Mouse (Mus musculus) ovary, adult 2 months (tissue): ENCODE data around the gene 4932429P05Rik. TPM values are rescaled to one million over a fixed set of nuclear protein-coding genes. Genes with fewer than 3 reads are reported as not detected.

Experiments
- polyA plus RNA-seq: library from polyadenylated mRNA; depleted of rRNA; stranded (reverse); fragments of >200 nt; gene quantifications from 2 replicates; pipeline ENCODE4 v1.2.3, GENCODE M21; 2012; rRNA removed

The 4932429P05Rik gene
- polyA plus RNA-seq: not detected in 2 replicates

DNA sequence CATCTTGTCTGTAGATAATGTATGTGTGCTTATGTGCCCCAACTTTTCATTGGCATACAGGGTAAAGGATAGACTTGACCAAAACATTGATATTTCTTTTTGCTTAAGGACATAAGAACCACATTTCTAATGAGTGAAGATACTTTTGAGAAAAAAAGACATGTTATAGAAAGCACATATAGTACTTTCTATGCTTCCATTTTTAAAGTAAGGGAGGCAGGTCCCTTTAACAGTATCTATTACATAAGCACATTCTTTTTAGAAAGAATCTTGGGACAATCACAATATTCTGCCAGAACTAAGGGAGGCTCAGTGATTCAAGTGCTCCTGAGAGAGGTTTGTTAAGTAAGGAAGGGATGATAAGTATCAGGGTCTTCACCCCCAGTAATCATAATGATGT, at the start of gene 4932429P05Rik:
4932429P05Rik (plus strand) TSS at position 301 of the 400 bp plus-strand sequence.

Other genes starting within 250 kb of the 4932429P05Rik start
- not detected in 2 replicates for gene 4930415L06Rik, start 180.6 kb downstream of the 4932429P05Rik start, polyA plus RNA-seq